9 mouse cellular contexts compared by ENCODE assay signal in genomic region chr4:96799380-96800157, GRCm38 (mm10). TPM values are rescaled to one million over a fixed set of nuclear protein-coding genes. Genes with fewer than 3 reads are reported as not detected.
DNase-seq lines count a peak whose midpoint lies in the region; ATAC-seq and TF ChIP-seq lines count a peak whose summit lies in the region.
"Had no signal": no experiment of that assay in that cellular context is flagged by ENCODE, and none has a peak within 500 bp of the region (broad histone marks: within the 10 kb centered on the region; RNA-seq: fewer than 3 reads in every experiment).

No protein-coding gene starts in this region.

- no peak for TF ChIP-seq EP300 in heart, postnatal 0 days (IDR thresholded peaks at IDR 0.05; ENCODE audit: low read depth)

- H3K9ac ChIP-seq in heart, postnatal 0 days (replicated peaks; ENCODE audit: low read depth, low read length): no peak overlapping the region
- H3K9ac ChIP-seq in embryonic facial prominence, embryonic 11.5 days (replicated peaks; ENCODE audit: low read length): no peak overlapping the region

- no peaks in the 10 kb centered on the region for H3K4me1 ChIP-seq in heart, postnatal 0 days (ENCODE audit: control insufficient read depth, insufficient read depth)
- no peaks in the 10 kb centered on the region for H3K4me1 ChIP-seq in embryonic facial prominence, embryonic 11.5 days (ENCODE audit: control insufficient read depth, insufficient read depth, low read length)
- H3K4me1 ChIP-seq in heart, embryonic 10.5 days: no peaks in the 10 kb centered on the region

- H3K4me2 ChIP-seq in heart, postnatal 0 days (ENCODE audit: low read depth, low read length): no peak overlapping the region
- H3K4me2 ChIP-seq in embryonic facial prominence, embryonic 11.5 days (ENCODE audit: low read depth, low read length): no peak overlapping the region

- peak; percentile 57 for TF ChIP-seq CTCF in heart, postnatal 0 days (IDR thresholded peaks at IDR 0.05; ENCODE audit: low read depth)

- no peak for ATAC-seq in heart, postnatal 0 days (ENCODE audit: insufficient read depth, low read depth)
- ATAC-seq in embryonic facial prominence, embryonic 11.5 days (replicated peaks; ENCODE audit: insufficient number of reproducible peaks, low FRiP score, low TSS enrichment, low read depth): no peak

- H3K27ac ChIP-seq in heart, postnatal 0 days (ENCODE audit: low read depth): no peak overlapping the region
- H3K27ac ChIP-seq in embryonic facial prominence, embryonic 11.5 days (replicated peaks; ENCODE audit: low read depth, low read length): no peak overlapping the region
- H3K27ac ChIP-seq in heart, embryonic 10.5 days: no peak overlapping the region

- no peak overlapping the region for H3K4me3 ChIP-seq in heart, postnatal 0 days (ENCODE audit: low read depth, low read length)
- H3K4me3 ChIP-seq in embryonic facial prominence, embryonic 11.5 days (ENCODE audit: low read depth, low read length): no peak overlapping the region
- H3K4me3 ChIP-seq in heart, embryonic 10.5 days: no peak overlapping the region

- DNase-seq in heart, postnatal 0 days (ENCODE audit: low spot score): peak; percentile 16
- no peak for DNase-seq in heart, adult 9 months (ENCODE audit: low spot score in 2 of 2)
- DNase-seq in NIH3T3 (ENCODE audit: low read depth): peak; percentile 44
- peak; percentile 70 for DNase-seq in embryonic facial prominence, embryonic 11.5 days (ENCODE audit: low spot score)
- peak; percentile 48 to 69 for DNase-seq in layer of hippocampus, postnatal 10 days (ENCODE audit: low spot score in 2 of 2)
- peak; percentile 2 for DNase-seq in retina, adult 2 months (ENCODE audit: low read depth, low spot score)
- no peak for DNase-seq in heart, embryonic 10.5 days (ENCODE audit: low spot score)
- DNase-seq in adrenal gland, adult 18-20 months (ENCODE audit: low spot score in 2 of 2): no peak

- 36% methylated on average over 7 of the region's 7 CpGs for WGBS in heart, postnatal 0 days
- WGBS in embryonic facial prominence, embryonic 11.5 days: 43% methylated on average over 7 of the region's 7 CpGs
- WGBS in heart, embryonic 10.5 days: 43% methylated on average over 7 of the region's 7 CpGs

- H3K9me3 ChIP-seq in heart, postnatal 0 days (replicated peaks; ENCODE audit: control insufficient read depth, low read length): no peaks in the 10 kb centered on the region
- no peaks in the 10 kb centered on the region for H3K9me3 ChIP-seq in embryonic facial prominence, embryonic 11.5 days (replicated peaks; ENCODE audit: control insufficient read depth, low read length)
- H3K9me3 ChIP-seq in heart, embryonic 10.5 days: no peaks in the 10 kb centered on the region

- H3K36me3 ChIP-seq in heart, postnatal 0 days (replicated peaks; ENCODE audit: control insufficient read depth, insufficient read depth, low read length): no peaks in the 10 kb centered on the region
- H3K36me3 ChIP-seq in embryonic facial prominence, embryonic 11.5 days (replicated peaks; ENCODE audit: control insufficient read depth, insufficient read depth, low read depth, low read length): no peaks in the 10 kb centered on the region
- H3K36me3 ChIP-seq in heart, embryonic 10.5 days: no peaks in the 10 kb centered on the region

- no peaks in the 10 kb centered on the region for H3K27me3 ChIP-seq in heart, postnatal 0 days (ENCODE audit: control insufficient read depth, insufficient read depth, low read length)
- no peaks in the 10 kb centered on the region for H3K27me3 ChIP-seq in embryonic facial prominence, embryonic 11.5 days (ENCODE audit: control insufficient read depth, insufficient read depth, low read length)
- no peaks in the 10 kb centered on the region for H3K27me3 ChIP-seq in heart, embryonic 10.5 days (ENCODE audit: insufficient read depth, poor library complexity, severe bottlenecking)

RNA-seq across cellular contexts. Expression of gene Gm12695, which starts 14.6 kb away (rescaled TPM):
- not detected in 2 replicates for total RNA-seq in heart, postnatal 0 days (2014; rRNA removed; ENCODE audit: low replicate concordance)
- 0.18 TPM in 1 of 2 replicates, not detected in the other for polyA plus RNA-seq in heart, postnatal 0 days (2015; fragmentation: Nextera tagmentation; extraction: Ambion mirVana)
- polyA plus RNA-seq in embryonic facial prominence, embryonic 11.5 days (2014; fragmentation: Nextera tagmentation; extraction: Ambion mirVana): not detected in 2 replicates
- not detected for total RNA-seq in layer of hippocampus, postnatal 10 days (2021)
- not detected in 2 replicates for polyA plus RNA-seq in heart, embryonic 10.5 days (2016; fragmentation: Nextera tagmentation; extraction: Ambion mirVana)
- not detected for total RNA-seq in adrenal gland, adult 18-20 months (2021)
- polyA plus RNA-seq: heart, embryonic 14.5 days had no signal

Comparison
In these comparisons a context has a peak if more than half of its experiments do, and no peak if none do; other contexts are left out.
1. DNase-seq: peak in heart, postnatal 0 days (single experiment), NIH3T3 (single experiment), embryonic facial prominence, embryonic 11.5 days (single experiment), layer of hippocampus, postnatal 10 days (2 of 2) and retina, adult 2 months (single experiment); none in heart, adult 9 months (0 of 2), heart, embryonic 10.5 days (single experiment) and adrenal gland, adult 18-20 months (0 of 2).